Mouse (Mus musculus): ENCODE data around the gene Pnmal1. TPM values are rescaled to one million over a fixed set of nuclear protein-coding genes. Genes with fewer than 3 reads are reported as not detected.
A peak's percentile ranks its signal among the peaks of the same experiment; 100 is the strongest.

Pnmal1 gene
- polyA plus RNA-seq, 1 experiment from 2014 or later: 3.7 TPM

DNA sequence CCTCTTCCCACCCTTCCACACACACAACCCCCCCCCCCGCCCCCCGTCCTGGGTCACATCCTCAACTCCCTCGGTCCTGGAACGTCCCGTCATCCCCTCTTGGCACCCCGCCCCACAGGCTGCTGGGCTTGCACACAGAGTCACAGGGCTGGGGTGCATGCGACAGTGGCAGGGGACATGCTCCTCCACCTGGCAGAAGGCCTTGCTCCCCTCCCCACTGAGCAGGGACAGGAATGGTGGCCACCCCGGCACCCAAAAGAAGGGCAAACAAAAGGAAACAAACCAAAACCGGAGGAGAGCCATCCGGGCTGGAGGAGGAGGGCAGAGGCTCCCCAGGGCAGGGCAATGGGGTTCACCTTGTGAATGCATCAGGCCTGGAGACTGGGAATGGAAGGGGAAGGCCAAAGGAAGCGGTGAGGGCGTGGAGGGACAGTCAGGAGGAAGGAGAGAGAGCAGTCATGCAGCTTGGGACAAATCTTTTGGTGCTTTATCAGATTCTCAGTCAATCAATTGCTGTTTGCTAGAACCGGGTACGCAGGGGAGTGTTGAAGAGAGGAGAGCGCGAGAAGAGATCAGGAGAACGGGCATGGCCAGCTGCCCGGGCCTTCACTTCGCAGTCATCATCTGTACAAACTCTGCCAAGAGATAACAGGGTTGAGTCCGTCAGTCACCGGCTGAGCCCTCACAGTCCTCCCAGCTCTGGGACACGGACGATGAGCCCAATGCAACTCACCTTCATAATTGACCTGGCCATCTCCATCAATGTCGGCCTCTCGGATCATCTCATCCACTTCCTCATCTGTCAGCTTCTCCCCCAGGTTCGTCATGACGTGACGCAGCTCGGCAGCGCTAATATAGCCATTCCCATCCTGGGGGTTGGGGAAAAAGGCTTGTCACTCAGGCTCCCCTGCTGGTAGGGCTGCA lies 42.9 kb upstream of the Pnmal1 start:
- ATAC-seq (replicated peaks; ENCODE audit: low FRiP score, low TSS enrichment, low read depth): no peak

DNA sequence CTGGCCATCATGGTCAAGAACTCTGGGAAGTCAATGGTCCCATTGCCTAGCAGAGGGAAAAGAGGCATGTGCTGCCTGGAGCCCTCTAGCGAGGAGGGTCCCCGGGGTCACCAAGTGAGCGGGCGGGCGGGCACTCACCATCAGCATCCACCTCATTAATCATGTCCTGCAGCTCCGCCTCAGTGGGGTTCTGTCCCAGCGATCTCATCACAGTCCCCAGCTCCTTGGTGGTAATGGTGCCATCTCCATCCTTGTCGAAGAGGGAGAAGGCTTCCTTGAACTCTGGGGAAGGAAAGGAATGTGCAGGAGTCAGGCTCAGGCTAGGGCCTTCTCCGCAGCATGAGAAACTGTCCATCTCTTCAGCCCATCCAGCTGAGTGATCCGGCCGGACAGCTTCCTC lies 42.0 kb upstream of the Pnmal1 start:
- no peak overlapping the region for H3K9ac ChIP-seq (ENCODE audit: low read length)
- peaks cover 27% of the 10 kb centered on the region for H3K4me1 ChIP-seq (replicated peaks; ENCODE audit: control insufficient read depth, insufficient read depth, low read length)
- WGBS: 70% methylated on average over 11 of the region's 11 CpGs
- H3K4me2 ChIP-seq (ENCODE audit: low read length): no peak overlapping the region
- H3K36me3 ChIP-seq (ENCODE audit: control insufficient read depth, insufficient read depth, low read length): peaks cover 64% of the 10 kb centered on the region
- no peaks in the 10 kb centered on the region for H3K27me3 ChIP-seq (replicated peaks; ENCODE audit: control insufficient read depth, insufficient read depth, low read length)
- no peak for ATAC-seq (replicated peaks; ENCODE audit: low FRiP score, low TSS enrichment, low read depth)
- H3K4me3 ChIP-seq (ENCODE audit: low read depth, low read length): no peak overlapping the region
- H3K27ac ChIP-seq (ENCODE audit: low read depth): no peak overlapping the region
- no peak for DNase-seq (ENCODE audit: low spot score)
- no peaks in the 10 kb centered on the region for H3K9me3 ChIP-seq (ENCODE audit: control insufficient read depth, low read length)

More for the DNA sequence above, 42.9 kb upstream of the Pnmal1 start:
- no peak overlapping the region for H3K9ac ChIP-seq (ENCODE audit: low read length)
- H3K4me3 ChIP-seq (ENCODE audit: low read depth, low read length): no peak overlapping the region
- H3K9me3 ChIP-seq (ENCODE audit: control insufficient read depth, low read length): no peaks in the 10 kb centered on the region
- H3K4me2 ChIP-seq (ENCODE audit: low read length): no peak overlapping the region
- WGBS: 87% methylated on average over 30 of the region's 30 CpGs
- no peak overlapping the region for H3K27ac ChIP-seq (ENCODE audit: low read depth)
- peaks cover 64% of the 10 kb centered on the region for H3K36me3 ChIP-seq (ENCODE audit: control insufficient read depth, insufficient read depth, low read length)
- H3K4me1 ChIP-seq (replicated peaks; ENCODE audit: control insufficient read depth, insufficient read depth, low read length): peaks cover 19% of the 10 kb centered on the region
- H3K27me3 ChIP-seq (replicated peaks; ENCODE audit: control insufficient read depth, insufficient read depth, low read length): no peaks in the 10 kb centered on the region
- no peak for DNase-seq (ENCODE audit: low spot score)

DNA sequence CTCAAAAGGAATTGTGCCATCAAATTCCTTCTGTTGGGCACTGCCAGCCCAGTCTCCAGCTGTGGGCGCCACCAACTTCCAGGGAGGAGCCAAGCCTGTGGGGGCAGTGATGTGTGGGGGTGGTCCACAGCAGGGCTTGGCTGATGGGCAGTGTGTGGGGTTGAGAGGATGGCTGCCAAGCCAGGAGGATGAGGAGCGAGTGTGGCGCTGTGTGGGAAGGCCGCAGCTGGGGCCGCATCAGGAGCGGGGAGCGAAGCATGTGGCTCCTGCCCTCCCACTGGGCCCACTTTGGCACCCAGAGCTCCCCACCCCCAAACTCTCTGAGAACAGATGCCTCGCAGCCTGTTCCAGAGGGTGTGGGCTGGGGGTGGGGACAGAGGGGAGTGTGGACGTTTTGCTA lies 41.5 kb upstream of the Pnmal1 start:
- Histone ChIP-seq H3K27me3 (replicated peaks; ENCODE audit: control insufficient read depth, insufficient read depth, low read length) (no peaks in the 10 kb centered on the region), H3K27ac (ENCODE audit: low read depth) (no peak overlapping the region), H3K4me3 (ENCODE audit: low read depth, low read length) (no peak overlapping the region), H3K4me2 (ENCODE audit: low read length) (no peak overlapping the region), H3K36me3 (ENCODE audit: control insufficient read depth, insufficient read depth, low read length) (peaks cover 64% of the 10 kb centered on the region), H3K4me1 (replicated peaks; ENCODE audit: control insufficient read depth, insufficient read depth, low read length) (peaks cover 30% of the 10 kb centered on the region), H3K9me3 (ENCODE audit: control insufficient read depth, low read length) (no peaks in the 10 kb centered on the region), H3K9ac (ENCODE audit: low read length) (no peak overlapping the region)
- 77% methylated on average over 9 of the region's 9 CpGs for WGBS
- ATAC-seq (replicated peaks; ENCODE audit: low FRiP score, low TSS enrichment, low read depth) (no peak), DNase-seq (ENCODE audit: low spot score) (no peak)

DNA sequence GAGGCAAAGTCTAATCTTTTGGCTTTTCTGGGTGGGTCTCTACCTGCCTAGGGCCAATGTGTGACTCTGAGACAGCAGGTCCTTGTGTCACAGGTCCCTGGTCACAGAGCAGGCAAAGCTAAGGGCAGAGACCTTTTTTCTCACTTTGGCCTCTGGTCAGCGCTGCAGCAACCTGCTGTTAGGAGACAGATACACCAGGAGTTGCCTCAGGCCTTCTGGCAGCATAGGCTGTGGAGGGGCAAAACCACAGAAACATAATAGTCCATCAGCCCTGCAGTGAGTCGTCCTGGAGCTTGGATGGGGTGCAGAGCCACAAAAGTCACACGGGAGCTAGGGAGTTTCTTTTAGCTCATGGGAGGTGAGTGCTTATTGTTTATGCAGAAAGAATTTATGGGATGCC lies 40.8 kb upstream of the Pnmal1 start:
- WGBS: 60% methylated on average over 3 of the region's 3 CpGs
- Histone ChIP-seq H3K27me3 (replicated peaks; ENCODE audit: control insufficient read depth, insufficient read depth, low read length) (no peaks in the 10 kb centered on the region), H3K36me3 (ENCODE audit: control insufficient read depth, insufficient read depth, low read length) (peaks cover 61% of the 10 kb centered on the region), H3K9ac (ENCODE audit: low read length) (no peak overlapping the region), H3K4me2 (ENCODE audit: low read length) (no peak overlapping the region), H3K4me1 (replicated peaks; ENCODE audit: control insufficient read depth, insufficient read depth, low read length) (peaks cover 30% of the 10 kb centered on the region), H3K4me3 (ENCODE audit: low read depth, low read length) (no peak overlapping the region), H3K9me3 (ENCODE audit: control insufficient read depth, low read length) (no peaks in the 10 kb centered on the region), H3K27ac (ENCODE audit: low read depth) (no peak overlapping the region)
- DNase-seq (ENCODE audit: low spot score): no peak
- no peak for ATAC-seq (replicated peaks; ENCODE audit: low FRiP score, low TSS enrichment, low read depth)

DNA sequence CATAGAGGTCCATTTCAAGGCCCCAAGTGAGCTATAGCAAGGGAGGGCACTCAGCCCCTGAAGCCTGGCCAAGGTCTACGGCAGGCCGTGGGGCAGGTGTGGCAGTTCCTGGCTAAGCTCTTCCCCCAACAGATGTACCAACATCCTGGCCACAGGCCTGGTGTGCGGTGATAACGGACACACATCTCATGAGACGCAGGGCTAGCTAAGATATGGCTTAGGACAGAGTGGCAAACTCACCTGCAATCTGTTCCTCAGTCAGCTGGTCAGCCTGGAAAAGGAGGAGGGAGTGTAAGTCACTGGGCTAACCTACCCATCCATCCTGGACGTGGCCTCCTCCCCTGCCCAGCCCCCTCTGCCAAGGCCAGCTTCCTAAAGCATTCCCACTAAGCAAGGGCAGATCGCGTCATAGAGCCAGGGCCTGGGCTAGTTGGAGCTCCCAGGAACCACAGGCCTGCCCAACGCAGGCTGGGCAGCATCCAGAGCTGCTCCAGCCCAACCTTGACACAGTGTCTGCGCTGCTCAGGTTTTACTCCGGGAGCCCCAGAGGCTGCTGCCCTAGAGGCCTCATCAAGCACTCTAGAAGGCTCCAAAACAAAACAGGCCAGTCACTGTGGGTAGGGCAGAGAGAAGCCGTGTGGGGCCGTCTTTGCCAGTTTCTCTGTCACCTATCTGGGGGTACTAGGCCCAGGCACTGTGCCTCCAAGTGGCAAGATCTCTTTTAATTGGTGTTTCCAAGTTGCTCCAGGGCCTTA lies 39.9 kb upstream of the Pnmal1 start:
- H3K27me3 ChIP-seq (replicated peaks; ENCODE audit: control insufficient read depth, insufficient read depth, low read length): no peaks in the 10 kb centered on the region
- H3K27ac ChIP-seq (ENCODE audit: low read depth): no peak overlapping the region
- H3K9me3 ChIP-seq (ENCODE audit: control insufficient read depth, low read length): no peaks in the 10 kb centered on the region
- no peak overlapping the region for H3K4me2 ChIP-seq (ENCODE audit: low read length)
- H3K4me1 ChIP-seq (replicated peaks; ENCODE audit: control insufficient read depth, insufficient read depth, low read length): peaks cover 30% of the 10 kb centered on the region
- ATAC-seq (replicated peaks; ENCODE audit: low FRiP score, low TSS enrichment, low read depth): no peak
- H3K9ac ChIP-seq (ENCODE audit: low read length): no peak overlapping the region
- WGBS: 72% methylated on average over 13 of the region's 13 CpGs
- peaks cover 55% of the 10 kb centered on the region for H3K36me3 ChIP-seq (ENCODE audit: control insufficient read depth, insufficient read depth, low read length)
- no peak overlapping the region for H3K4me3 ChIP-seq (ENCODE audit: low read depth, low read length)
- DNase-seq (ENCODE audit: low spot score): no peak

DNA sequence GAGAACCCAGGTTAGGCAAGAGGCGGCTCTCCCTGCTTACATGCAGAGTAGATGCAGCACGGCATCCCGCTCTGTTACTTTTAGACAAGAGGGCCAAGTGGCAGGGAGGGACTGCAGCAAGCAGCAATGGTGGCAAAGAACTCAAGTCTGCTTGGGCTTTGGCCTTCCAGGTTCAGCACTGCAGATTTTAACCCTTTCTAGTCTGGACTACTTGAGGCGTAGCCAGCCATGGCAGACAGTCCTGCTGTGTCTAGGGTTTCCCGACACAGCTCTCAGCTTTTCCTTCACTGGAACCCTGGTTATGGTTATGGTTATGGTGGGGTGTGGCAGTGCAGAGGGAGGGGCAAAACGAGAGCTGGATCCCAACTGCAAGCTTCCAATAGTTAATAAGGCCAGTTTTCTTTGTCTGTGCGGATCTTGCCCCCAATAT lies 39.3 kb upstream of the Pnmal1 start:
- no peak for DNase-seq (ENCODE audit: low spot score)
- no peak overlapping the region for H3K4me3 ChIP-seq (ENCODE audit: low read depth, low read length)

DNA sequence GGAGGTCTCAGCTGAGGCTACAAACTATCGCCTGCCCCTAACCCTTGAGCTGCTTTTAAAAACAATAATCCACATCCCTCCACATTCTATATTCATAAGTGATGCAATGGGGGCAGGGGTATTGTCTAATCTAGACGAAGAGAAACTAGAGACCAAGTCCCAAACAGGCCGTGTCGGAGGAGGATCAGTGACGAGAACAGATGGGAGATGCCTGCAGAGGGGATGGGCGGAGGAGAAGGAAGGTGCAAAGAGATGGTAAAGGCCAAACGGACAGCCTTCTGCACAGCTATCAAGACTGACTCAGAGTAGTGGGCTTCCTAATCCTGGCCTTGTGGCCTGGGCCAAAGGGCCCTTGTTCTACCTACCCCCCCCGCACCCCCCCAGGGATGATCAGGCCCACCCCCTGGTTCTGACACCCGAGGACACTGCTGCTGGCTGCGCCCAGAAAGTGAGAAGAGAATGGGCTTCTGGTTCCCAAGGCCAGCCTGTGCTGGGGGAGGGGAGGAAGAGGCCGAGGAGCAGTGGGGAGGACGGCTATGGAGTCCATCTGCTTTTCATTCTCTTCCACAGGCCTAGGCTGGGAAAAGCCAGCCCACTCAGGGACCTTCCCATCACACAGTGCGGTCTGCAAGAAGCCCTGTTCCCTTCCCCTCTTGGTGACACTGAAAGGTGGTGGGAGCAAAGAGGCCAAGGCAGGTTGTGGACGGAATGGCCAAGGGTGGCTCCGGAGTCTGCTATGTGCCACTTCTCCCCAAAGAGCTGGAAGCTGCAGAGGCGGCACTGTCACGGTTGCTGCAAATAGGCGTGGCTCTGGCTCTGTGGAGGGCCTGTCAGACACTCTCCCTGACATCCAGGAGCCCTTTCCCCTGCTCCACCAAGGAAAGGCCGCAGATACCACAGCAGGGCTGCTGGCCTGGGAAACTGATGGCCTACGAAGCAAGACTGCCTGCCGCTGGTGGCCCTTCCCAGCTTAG lies 38.4 kb upstream of the Pnmal1 start:
- peaks cover 30% of the 10 kb centered on the region for H3K4me1 ChIP-seq (replicated peaks; ENCODE audit: control insufficient read depth, insufficient read depth, low read length)
- H3K9me3 ChIP-seq (ENCODE audit: control insufficient read depth, low read length): no peaks in the 10 kb centered on the region
- H3K9ac ChIP-seq (ENCODE audit: low read length): peak overlapping the region; percentile 94; the same call in 1 of the 2 replicates
- H3K4me3 ChIP-seq (ENCODE audit: low read depth, low read length): peak overlapping the region; percentile 99
- WGBS: 40% methylated on average over 21 of the region's 21 CpGs
- peak overlapping the region; percentile 94 for H3K4me2 ChIP-seq (ENCODE audit: low read length)
- DNase-seq (ENCODE audit: low spot score): no peak
- no peak for ATAC-seq (replicated peaks; ENCODE audit: low FRiP score, low TSS enrichment, low read depth)
- H3K27ac ChIP-seq (ENCODE audit: low read depth): peak overlapping the region; percentile 76
- H3K36me3 ChIP-seq (ENCODE audit: control insufficient read depth, insufficient read depth, low read length): peaks cover 39% of the 10 kb centered on the region
- H3K27me3 ChIP-seq (replicated peaks; ENCODE audit: control insufficient read depth, insufficient read depth, low read length): no peaks in the 10 kb centered on the region

More for the DNA sequence above, 39.3 kb upstream of the Pnmal1 start:
- Histone ChIP-seq H3K27ac (ENCODE audit: low read depth) (no peak overlapping the region), H3K27me3 (replicated peaks; ENCODE audit: control insufficient read depth, insufficient read depth, low read length) (no peaks in the 10 kb centered on the region), H3K9me3 (ENCODE audit: control insufficient read depth, low read length) (no peaks in the 10 kb centered on the region), H3K36me3 (ENCODE audit: control insufficient read depth, insufficient read depth, low read length) (peaks cover 49% of the 10 kb centered on the region), H3K4me1 (replicated peaks; ENCODE audit: control insufficient read depth, insufficient read depth, low read length) (peaks cover 30% of the 10 kb centered on the region), H3K4me2 (ENCODE audit: low read length) (no peak overlapping the region), H3K9ac (ENCODE audit: low read length) (no peak overlapping the region)
- WGBS: 77% methylated on average over 7 of the region's 7 CpGs
- ATAC-seq (replicated peaks; ENCODE audit: low FRiP score, low TSS enrichment, low read depth): no peak

DNA sequence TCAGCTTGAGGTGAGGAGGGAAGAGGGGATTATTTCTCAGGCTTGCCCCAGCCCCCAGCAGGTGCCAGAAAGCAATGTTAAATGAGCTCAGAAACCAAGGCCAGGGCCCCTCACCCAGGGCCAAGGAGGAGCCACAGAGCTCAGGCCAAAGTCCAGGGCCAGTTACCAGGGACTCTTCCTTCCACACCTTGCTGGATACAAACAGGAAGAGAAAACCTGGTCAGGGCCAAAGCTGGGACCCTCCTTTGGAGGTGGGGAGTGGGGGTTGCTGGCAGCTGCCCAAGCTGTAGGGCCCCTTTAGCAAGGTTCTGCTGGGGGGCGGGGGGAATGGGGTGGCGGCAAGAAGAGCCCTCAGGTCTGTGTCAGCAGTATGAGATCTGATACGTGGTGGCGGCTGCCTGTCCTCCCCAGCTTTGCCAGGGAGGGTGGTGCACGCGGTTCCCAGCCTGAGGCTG lies 37.6 kb upstream of the Pnmal1 start:
- Histone ChIP-seq H3K36me3 (ENCODE audit: control insufficient read depth, insufficient read depth, low read length) (peaks cover 31% of the 10 kb centered on the region), H3K9me3 (ENCODE audit: control insufficient read depth, low read length) (no peaks in the 10 kb centered on the region), H3K4me3 (ENCODE audit: low read depth, low read length) (peak overlapping the region; percentile 99), H3K4me1 (replicated peaks; ENCODE audit: control insufficient read depth, insufficient read depth, low read length) (peaks cover 30% of the 10 kb centered on the region), H3K9ac (ENCODE audit: low read length) (peak overlapping the region; percentile 94), H3K27ac (ENCODE audit: low read depth) (peak overlapping the region; percentile 76), H3K4me2 (ENCODE audit: low read length) (peak overlapping the region; percentile 94), H3K27me3 (replicated peaks; ENCODE audit: control insufficient read depth, insufficient read depth, low read length) (no peaks in the 10 kb centered on the region)
- DNase-seq (ENCODE audit: low spot score) (peak; percentile 67), ATAC-seq (replicated peaks; ENCODE audit: low FRiP score, low TSS enrichment, low read depth) (no peak)
- 31% methylated on average over 6 of the region's 6 CpGs for WGBS

Measured in intestine, embryonic 14.5 days (tissue).